Mouse (Mus musculus) CD4-positive, CD25-positive, alpha-beta regulatory T cell, adult 2 months (primary cell): ENCODE data around the gene Wipi2.

ENCODE experiments used
- DNase-seq: peaks from one replicate; pipeline ENCODE4 v3.0.0-alpha.2; 2012; ENCODE audit warnings: low read depth, low spot score

Wipi2 gene

DNA sequence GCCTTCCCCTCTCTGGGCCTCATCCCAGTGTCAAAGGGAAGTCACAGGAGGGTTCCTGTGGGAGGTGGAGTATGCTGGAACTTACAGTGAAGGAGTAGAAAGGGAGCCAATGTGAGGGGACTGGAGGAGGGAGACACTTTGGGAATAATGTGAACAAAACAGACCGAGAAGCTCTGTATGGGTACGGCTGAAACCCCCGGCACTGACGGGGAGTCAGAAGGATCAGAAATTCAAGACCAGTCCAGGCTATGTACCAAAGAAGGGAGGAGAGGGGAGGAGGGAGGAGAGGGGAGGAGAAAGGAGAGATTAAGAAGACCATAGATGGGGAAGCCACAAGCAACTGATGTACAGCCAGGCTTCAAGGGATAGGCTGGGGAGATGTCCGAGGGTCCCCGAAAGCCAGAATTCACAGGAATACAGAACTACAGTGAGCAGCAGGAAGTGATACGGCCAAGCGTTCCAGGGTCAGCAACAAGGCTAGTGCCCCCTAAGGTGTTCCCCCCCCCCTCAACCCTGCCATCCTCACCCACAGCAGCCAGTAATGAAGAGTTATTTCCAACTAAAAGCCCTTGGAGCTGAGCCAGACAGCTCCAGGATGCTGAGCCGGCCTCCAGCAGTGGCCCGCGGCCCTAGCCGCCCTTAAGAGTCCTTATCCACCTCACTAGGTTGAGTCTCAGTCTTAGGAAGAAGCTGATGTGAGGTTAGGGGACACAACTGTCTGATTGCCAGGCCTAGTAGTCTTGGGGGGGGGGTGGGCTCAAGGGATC is 65.7 kb downstream of the Wipi2 start:
- no peak for DNase-seq

DNA sequence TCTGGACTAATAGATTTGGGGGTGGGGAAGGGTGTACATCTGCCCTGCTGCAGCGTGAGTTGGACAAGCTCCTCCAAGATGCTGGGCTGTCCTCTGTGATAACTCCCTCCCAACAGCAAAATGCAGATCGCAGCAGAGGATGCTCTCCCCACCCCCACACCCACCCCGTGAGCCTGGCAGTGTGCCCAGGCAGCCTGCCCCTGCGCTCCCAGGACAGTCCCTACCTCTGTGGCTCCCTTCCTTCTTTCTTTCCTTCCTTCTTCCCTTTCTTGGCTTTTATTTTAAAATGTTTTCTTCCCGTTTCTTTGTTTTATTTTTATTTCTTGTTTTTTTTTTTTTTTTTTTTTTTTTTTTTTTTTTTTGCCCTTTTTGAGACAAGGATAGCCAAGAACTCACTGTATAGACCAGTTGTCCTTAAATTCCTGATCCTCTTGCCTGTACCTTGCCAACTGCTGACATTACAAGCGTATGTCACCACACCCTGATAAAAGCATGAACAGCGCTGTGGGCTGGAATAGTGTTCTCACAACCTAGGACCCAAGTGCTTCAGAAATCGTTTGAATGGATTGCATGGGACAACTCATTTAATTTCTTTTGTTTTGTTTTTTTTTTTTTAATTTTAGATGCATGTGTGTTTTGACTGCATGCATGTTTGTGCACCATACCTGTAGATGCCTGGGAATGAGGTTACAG is 66.4 kb downstream of the Wipi2 start:
- no peak for DNase-seq

GRCm38 (mm10) chr5:142694627-142695340 is 67.3 kb downstream of the Wipi2 start:
- peak; percentile 22 for DNase-seq

- DNase-seq = no peak
Observed at GRCm38 (mm10) chr5:142696258-142696657, 68.8 kb downstream of the Wipi2 start.

DNA sequence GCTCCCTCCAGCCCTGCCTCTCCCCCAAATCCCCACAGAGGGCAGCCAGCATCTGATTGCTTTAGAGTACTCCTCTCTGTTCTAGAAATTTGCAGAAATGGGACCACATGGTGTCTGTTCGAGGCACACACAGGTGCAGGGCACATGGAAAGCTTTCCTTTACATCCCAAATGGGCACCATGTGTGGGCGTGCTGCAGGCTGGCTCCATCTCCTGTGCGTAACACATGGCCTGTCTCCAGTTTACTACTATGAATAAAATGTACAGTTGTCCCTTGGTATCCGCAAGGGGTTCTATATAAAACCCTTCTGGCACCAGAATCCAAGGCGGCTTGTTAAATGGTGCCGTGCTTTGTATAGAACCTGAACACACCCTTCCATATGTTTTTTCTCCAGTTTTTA is 69.4 kb downstream of the Wipi2 start:
- no peak for DNase-seq

DNA sequence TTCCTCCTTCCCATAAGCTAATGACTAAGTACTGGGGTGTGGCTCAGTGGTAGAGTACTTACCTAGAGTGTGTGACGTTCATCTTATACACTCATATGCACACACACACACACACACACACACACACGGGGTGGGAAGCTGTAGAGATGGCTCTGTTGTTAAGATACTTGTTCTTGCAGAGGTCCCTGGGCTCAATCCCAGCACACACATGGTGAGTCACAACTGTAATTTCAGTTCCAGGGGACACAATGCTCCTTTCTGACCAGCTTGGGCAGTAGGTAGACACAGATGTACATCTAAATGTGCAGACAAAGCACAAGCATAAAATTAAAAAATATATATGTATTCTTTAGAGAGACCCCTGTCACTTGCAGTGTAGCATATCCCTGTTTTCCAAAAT is 70.2 kb downstream of the Wipi2 start:
- no peak for DNase-seq

- DNase-seq = peak; percentile 50
Observed at GRCm38 (mm10) chr5:142700842-142701589, 73.5 kb downstream of the Wipi2 start.

- peak; percentile 65 for DNase-seq
Observed at GRCm38 (mm10) chr5:142701651-142702510, 74.4 kb downstream of the Wipi2 start.

DNA sequence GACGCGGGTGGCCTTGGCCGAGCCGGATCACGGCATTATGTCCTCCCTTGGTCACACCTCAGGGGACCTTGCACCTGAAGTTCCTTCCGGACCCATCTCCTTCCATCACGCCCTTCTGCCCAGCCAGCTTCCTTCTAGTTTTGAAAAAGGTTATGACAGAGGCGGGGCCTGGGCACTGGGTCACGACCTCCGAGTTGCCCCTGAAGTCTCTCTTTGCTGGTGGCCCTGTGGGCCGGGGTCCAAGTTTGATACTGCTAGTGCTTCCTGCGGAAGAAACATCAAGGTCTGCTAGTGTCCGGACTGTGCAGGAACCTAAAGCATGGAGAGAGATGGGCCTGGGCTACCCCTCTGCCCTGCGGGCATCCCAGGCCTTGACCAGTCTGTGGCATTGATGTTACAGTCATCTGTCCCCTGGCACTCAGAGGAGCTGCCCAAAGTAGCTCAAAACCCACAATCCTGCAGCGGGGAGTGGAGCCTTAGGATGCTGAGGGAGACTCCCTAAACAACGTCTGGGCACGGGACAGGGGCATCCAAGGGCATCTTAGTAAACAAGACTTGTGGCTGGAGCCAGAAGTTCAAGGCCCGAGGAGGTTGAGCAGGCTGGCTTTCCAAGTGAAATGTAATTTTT is 75.1 kb downstream of the Wipi2 start:
- no peak for DNase-seq

DNA sequence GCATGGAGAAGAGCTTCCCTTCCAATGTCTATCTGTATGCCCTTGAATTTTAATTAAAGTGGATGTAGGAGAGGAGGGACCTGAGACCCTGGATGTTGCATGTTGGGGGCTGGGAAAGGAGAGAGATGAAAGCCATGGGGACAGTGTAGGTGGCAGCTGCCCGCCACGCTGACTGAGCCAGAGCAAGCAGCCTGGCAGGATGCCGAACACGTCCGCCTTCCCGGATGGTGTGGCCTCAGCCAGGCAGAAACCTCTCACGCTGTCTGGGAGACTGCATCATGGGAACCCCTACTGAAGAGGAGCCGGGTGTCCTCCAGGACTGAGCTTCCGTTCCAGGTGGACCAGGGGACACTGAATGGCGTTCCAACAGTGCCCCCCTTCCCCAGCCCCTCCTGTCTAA is 76.1 kb downstream of the Wipi2 start:
- DNase-seq = no peak

GRCm38 (mm10) chr5:142707709-142708108 is 80.2 kb downstream of the Wipi2 start:
- no peak for DNase-seq

- no peak for DNase-seq
Observed at GRCm38 (mm10) chr5:142709436-142709835, 81.9 kb downstream of the Wipi2 start.

DNA sequence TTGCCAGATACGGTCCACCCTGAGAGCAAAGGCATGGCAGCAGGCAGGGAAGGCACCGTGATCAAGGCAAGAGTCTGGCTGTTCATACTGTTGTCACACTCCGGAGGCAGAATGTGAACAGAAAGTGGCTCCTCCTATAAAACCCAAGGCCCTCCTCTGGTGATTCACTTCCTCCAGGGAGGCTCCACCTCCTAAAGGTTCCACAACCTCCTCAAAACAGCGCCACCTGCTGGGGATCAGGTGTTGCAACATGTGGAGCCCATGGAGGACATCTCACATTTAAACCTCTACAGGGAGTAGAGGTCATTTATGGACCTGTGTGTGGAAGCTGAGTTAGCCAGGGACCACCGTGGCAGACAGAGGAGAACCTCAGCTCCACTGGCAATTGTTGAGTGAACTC is 84.9 kb downstream of the Wipi2 start:
- DNase-seq = no peak

DNA sequence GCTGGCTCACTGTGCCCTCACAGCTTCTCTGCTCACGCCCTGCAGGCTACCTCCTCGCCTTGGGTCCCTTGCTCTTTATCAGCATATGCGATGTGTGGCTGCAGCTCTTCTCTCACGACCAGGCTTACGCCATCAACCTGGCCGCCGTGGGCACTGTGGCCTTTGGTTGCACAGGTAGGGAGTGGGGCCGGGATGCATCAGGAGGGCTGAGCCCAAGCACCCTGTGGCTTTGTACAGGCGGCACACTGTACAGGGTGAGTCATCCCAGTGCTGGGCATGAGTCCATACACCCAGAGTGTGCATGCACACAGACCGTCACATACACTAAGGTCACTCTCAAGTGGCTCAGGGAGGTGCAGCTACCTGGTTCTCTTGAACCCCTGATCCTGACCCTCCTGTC is 86.5 kb downstream of the Wipi2 start:
- no peak for DNase-seq

GRCm38 (mm10) chr5:142715059-142715458 is 87.6 kb downstream of the Wipi2 start:
- DNase-seq = no peak

- no peak for DNase-seq
Observed at GRCm38 (mm10) chr5:142716056-142716455, 88.6 kb downstream of the Wipi2 start.

- peak; percentile 81 for DNase-seq
Observed at GRCm38 (mm10) chr5:142718037-142718436, 90.5 kb downstream of the Wipi2 start.

- no peak for DNase-seq
Observed at GRCm38 (mm10) chr5:142718486-142718885, 91.0 kb downstream of the Wipi2 start.

DNA sequence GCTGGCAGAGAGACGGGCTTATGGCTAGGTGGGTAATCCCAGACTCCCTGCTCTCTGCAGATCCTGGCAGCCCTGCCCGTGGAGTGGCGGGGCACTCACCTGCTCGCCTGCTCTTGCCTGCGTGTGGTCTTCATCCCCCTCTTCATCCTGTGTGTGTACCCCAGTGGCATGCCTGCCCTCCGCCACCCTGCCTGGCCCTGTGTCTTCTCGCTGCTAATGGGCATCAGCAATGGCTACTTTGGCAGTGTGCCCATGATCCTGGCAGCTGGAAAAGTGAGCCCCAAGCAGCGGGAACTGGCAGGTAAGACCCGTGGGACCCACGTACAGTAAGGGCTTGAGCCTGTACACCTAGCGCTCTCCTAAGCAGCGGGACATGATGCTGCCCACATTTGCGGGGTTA is 92.4 kb downstream of the Wipi2 start:
- no peak for DNase-seq
